Mouse (Mus musculus): ENCODE measurements around the gene Dnajb12. TPM values are rescaled to one million over a fixed set of nuclear protein-coding genes. Genes with fewer than 3 reads are reported as not detected.

The Dnajb12 gene
- total RNA-seq, 2 experiments from 2014 or later, result 48.0 to 48.3 TPM

- DNase-seq, result no peak
Observed at GRCm38 (mm10) chr10:59920485-59920809, 41.1 kb downstream of the Dnajb12 start.

- peak; percentile 72 to 75 for DNase-seq
Observed at GRCm38 (mm10) chr10:59920810-59921681, 41.7 kb downstream of the Dnajb12 start.

GRCm38 (mm10) chr10:59923493-59923892, 44.1 kb downstream of the Dnajb12 start:
- DNase-seq, result no peak

- no peak for DNase-seq
Observed at GRCm38 (mm10) chr10:59924305-59924704, 44.9 kb downstream of the Dnajb12 start.

GRCm38 (mm10) chr10:59929205-59929604, 49.8 kb downstream of the Dnajb12 start:
- no peak for DNase-seq

- DNase-seq, result peak; percentile 22 to 28
Observed at GRCm38 (mm10) chr10:59930996-59931395, 51.6 kb downstream of the Dnajb12 start.

- DNase-seq, result no peak
Observed at GRCm38 (mm10) chr10:59932521-59932920, 53.2 kb downstream of the Dnajb12 start.

GRCm38 (mm10) chr10:59934039-59934438, 54.7 kb downstream of the Dnajb12 start:
- no peak for DNase-seq

- DNase-seq, result no peak
Observed at GRCm38 (mm10) chr10:59936058-59936856, 56.9 kb downstream of the Dnajb12 start.

- no peak for DNase-seq
Observed at GRCm38 (mm10) chr10:59938662-59939061, 59.3 kb downstream of the Dnajb12 start.

GRCm38 (mm10) chr10:59939081-59939480, 59.7 kb downstream of the Dnajb12 start:
- no peak for DNase-seq

GRCm38 (mm10) chr10:59942281-59942846, 63.0 kb downstream of the Dnajb12 start:
- no peak for DNase-seq

GRCm38 (mm10) chr10:59942847-59943420, 63.6 kb downstream of the Dnajb12 start:
- DNase-seq, result peak; percentile 66 to 72

GRCm38 (mm10) chr10:59943421-59943989, 64.1 kb downstream of the Dnajb12 start:
- DNase-seq, result peak; percentile 85 to 86

- DNase-seq, result no peak
Observed at GRCm38 (mm10) chr10:59945416-59945815, 66.1 kb downstream of the Dnajb12 start.

- no peak for DNase-seq
Observed at GRCm38 (mm10) chr10:59946362-59946761, 67.0 kb downstream of the Dnajb12 start.

- DNase-seq, result no peak
Observed at GRCm38 (mm10) chr10:59947296-59948073, 68.1 kb downstream of the Dnajb12 start.

- DNase-seq, result no peak
Observed at GRCm38 (mm10) chr10:59948363-59949254, 69.3 kb downstream of the Dnajb12 start.
